Mouse (Mus musculus) pancreas, adult 10 weeks (tissue): ENCODE results near the gene Ivd. TPM values are rescaled to one million over a fixed set of nuclear protein-coding genes. Genes with fewer than 3 reads are reported as not detected.

Experiments used
- polyA plus RNA-seq: library from polyadenylated mRNA; stranded (reverse); fragments of 350-450 nt; fragmentation: Illumina TruSeq; extraction: RNeasy Lipid Tissue Mini Kit (QIAGEN cat#74804); gene quantifications from one replicate; pipeline ENCODE4 v1.2.3, GENCODE M21; 2015; ENCODE audit warnings: low read depth, low replicate concordance; ENCODE audit not compliant: insufficient read depth

Ivd gene
- 65.2 TPM for polyA plus RNA-seq

DNA sequence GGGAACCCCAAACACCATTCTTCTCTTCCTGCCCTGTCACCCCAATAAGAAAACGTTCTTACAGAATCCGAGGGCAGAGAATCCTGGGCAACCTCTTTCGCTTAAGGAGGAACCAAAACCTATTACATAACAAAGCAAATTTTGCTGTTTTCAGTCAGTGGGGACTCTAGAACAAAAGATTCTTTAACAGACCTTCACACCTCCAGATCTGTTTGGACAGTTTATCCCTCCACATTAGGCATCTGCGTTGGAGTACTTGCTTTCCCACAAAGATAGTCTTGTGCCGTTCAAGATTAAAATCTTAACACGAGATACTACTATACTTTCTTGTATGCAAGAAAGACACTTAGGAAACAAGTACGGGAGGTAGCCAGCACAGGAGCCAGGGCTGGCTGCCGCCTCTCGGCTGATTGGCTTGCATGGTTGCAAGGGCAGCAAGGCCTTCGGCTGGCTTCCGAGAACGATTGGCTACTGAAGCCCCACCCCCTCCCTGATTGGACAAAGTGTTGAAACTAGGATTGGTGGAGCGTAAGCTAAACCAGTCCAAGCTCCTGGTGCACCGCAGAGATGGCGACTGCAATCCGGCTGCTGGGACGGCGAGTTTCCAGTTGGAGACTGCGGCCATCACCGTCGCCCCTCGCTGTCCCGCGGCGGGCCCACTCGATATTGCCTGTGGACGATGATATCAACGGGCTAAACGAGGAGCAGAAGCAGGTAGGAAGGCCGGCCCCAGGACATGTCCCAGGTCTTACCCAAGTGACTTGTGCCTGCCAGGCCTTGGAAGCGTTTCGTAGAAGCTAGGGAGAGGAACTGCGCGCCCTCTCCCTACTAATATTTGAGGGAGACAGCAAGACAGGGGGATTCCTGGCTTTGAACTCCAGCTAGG, at the start of gene Ivd:
Ivd (plus strand) TSS at position 501 of the 886 bp plus-strand sequence.

DNA sequence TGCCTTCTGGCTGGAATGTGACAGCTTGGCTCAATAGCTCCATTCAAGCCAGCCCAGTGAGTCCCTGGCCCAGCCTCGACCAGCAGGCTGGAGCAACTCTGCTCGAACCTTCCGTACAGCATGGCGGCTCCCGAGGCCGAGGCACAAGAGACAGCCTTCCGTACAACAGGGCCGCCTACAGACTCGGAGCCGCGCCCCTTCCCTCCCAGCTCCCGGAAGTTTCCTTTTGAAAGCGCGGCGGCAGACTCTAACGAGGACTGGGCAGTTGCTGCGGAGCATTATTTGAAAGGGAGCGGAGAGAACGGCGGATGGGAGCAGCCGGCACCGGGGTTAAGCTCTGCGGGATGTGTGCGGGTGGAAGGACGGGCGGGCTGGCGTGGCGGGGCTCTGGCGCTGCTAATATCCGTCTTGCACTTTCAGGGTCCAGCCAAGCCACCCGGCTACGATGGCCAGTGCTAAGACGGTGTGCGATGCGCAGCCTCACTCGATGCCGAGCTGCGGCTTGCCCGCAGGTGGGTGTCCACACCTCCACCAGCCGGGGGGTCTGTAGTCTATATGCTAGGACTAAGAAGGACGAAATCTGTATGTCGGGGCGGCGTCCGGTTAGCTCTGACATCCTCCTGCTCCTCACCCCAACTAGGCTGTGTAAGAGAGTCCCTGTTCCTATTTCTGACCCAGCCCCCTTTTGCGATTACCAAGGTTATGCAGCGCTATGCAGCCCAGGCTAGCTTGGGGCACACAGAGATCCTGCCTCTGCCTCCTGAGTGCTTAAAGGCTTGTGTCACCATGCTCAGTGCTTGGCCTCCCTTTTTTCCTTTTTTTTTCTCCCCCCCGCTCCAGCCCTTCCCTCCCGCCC, 47.5 kb upstream of the Ivd start, which contains the start of gene Knstrn:
Knstrn (plus strand) TSS at position 23 of the 856 bp plus-strand sequence.

DNA sequence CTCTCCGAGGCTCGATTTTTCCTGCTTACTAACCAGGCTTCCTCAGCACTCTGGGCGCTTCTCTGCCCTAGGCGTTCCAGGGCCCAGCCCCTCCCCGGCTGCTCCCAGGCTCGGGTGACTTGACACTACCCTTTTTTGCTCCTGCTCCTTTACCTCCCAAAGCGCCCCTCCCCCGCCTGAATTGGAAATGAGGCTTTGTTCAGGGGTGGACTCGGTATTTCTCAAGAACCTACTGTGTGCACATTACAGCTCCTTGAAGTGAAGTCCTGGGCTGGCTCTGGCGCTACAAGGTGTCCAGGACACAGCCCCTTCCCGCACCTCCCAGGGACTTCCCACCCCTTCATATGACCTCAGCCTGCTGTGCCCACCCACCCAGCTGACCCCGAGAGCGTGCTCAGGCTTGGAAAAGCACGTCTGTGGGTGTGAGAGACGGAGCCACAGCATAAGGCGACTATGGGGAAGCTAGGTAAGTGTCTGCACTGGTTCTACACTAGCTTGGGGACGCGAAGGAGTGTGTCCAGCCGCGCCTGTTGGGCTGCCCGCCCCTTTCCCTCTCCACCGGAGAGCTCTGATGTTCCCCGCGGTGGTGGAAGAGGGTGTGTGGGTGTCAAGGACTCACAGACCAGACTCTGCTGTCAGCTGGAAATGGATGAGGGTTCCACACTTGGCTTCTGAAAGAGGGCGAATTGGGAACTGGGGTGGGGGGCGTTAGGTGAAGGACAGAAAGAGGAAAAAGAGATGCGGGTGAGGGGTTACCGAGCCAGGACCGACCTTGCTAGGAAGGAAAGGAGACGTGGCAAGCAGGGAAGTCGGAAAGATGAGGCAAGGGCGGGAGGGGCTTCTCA, 38.4 kb downstream of the Ivd start, which contains the start of gene Bahd1:
Bahd1 (plus strand) TSS at position 397 of the 845 bp plus-strand sequence.

DNA sequence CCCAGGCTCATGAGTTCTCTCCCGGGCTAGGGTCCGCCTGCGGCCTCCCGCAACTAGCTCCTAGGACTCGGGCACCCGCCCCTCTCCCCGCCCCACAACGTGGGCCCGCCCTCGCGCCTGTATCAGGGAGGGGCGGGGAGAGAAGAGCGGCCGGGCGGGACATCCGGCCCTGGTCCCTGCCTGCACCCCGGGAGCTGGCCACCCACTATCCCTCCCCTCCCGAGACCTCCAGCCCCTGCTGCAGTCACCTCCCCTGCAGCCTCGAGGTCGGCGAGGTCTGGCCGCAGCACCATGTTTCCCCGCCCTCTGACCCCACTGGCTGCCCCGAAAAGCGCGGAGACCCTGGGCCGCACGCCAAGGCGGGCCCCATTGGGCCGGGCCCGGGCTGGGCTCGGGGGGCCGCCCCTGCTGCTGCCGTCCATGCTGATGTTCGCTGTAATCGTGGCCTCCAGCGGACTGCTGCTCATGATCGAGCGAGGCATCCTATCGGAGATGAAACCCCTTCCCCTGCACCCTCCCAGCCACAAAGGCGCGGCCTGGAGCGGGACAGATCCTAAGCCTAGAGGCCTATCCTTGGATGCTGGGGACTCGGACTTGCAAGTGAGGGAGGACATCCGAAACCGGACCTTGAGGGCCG, 64.7 kb downstream of the Ivd start, which contains the start of gene Chst14:
Chst14 (plus strand) TSS at position 136 of the 637 bp plus-strand sequence.

Other genes with a start within 250 kb of the Ivd start
- 2.2 TPM for gene Pak6, start 198.7 kb upstream of the Ivd start, polyA plus RNA-seq
- not detected for gene Ankrd63, start 158.0 kb upstream of the Ivd start, polyA plus RNA-seq
- gene Plcb2, start 133.5 kb upstream of the Ivd start, polyA plus RNA-seq, result 0.33 TPM
- 2.5 TPM for gene Inafm2, start 116.2 kb upstream of the Ivd start, polyA plus RNA-seq
- gene Ccdc9b, start 99.3 kb upstream of the Ivd start, polyA plus RNA-seq, result 4.7 TPM
- gene Phgr1, start 89.2 kb upstream of the Ivd start, polyA plus RNA-seq, result not detected
- 7.6 TPM for gene Disp2, start 82.2 kb upstream of the Ivd start, polyA plus RNA-seq
- not detected for gene Knstrn, start 48.0 kb upstream of the Ivd start, polyA plus RNA-seq
- gene Bahd1, start 38.4 kb downstream of the Ivd start, polyA plus RNA-seq, result 3.0 TPM
- 2.5 TPM for gene Chst14, start 64.5 kb downstream of the Ivd start, polyA plus RNA-seq
- gene Ccdc32, start 167.4 kb downstream of the Ivd start, polyA plus RNA-seq, result 3.7 TPM
- gene Rpusd2, start 172.8 kb downstream of the Ivd start, polyA plus RNA-seq, result 0.50 TPM
- gene Knl1, start 185.2 kb downstream of the Ivd start, polyA plus RNA-seq, result not detected